Mouse (Mus musculus) limb, embryonic 14.5 days (tissue): ENCODE data around the gene Stra8. TPM values are rescaled to one million over a fixed set of nuclear protein-coding genes. Genes with fewer than 3 reads are reported as not detected.

Experiments
- ATAC-seq: fragments of 200-750 bp; cut with Nextera tagmentation; 2 replicates; pipeline ENCODE4 v1.8.0; 2017; ENCODE audit warnings: low read depth, moderate number of reproducible peaks, moderate TSS enrichment; ENCODE audit not compliant: low FRiP score
- DNase-seq: peaks from one replicate; pipeline ENCODE4 v3.0.0-alpha.2; 2015; ENCODE audit warnings: low spot score
- H3K27ac ChIP-seq: fragments of 300-500 bp; sonication (generic); replicated peaks from 2 replicates; pipeline ENCODE4 v1.5.1; 2014; ENCODE audit warnings: low read depth, mild to moderate bottlenecking, low read length, moderate library complexity, mixed read lengths
- H3K27me3 ChIP-seq: fragments of 300-500 bp; sonication (generic); 2 replicates; pipeline ENCODE4 v1.6.1; 2014; ENCODE audit warnings: low read length, mixed read lengths; ENCODE audit not compliant: control insufficient read depth, insufficient read depth
- H3K36me3 ChIP-seq: fragments of 300-500 bp; sonication (generic); 2 replicates; pipeline ENCODE4 v1.6.1; 2014; ENCODE audit warnings: mild to moderate bottlenecking, low read length, moderate library complexity, mixed read lengths; ENCODE audit not compliant: control insufficient read depth, insufficient read depth
- H3K4me1 ChIP-seq: fragments of 300-500 bp; sonication (generic); 2 replicates; pipeline ENCODE4 v1.6.1; 2014; ENCODE audit warnings: antibody characterized with exemption, low read length, mixed read lengths; ENCODE audit not compliant: control insufficient read depth, insufficient read depth
- H3K4me2 ChIP-seq: fragments of 300-500 bp; sonication (generic); replicated peaks from 2 replicates; pipeline ENCODE4 v1.6.1; 2014; ENCODE audit warnings: low read depth, mild to moderate bottlenecking, low read length, moderate library complexity; ENCODE audit not compliant: severe bottlenecking
- H3K4me3 ChIP-seq: fragments of 300-500 bp; sonication (generic); replicated peaks from 2 replicates; pipeline ENCODE4 v1.5.1; 2014; ENCODE audit warnings: low read length
- H3K9ac ChIP-seq: fragments of 300-500 bp; sonication (generic); 2 replicates; pipeline ENCODE4 v1.6.1; 2014; ENCODE audit warnings: mild to moderate bottlenecking, low read depth, low read length, moderate library complexity; ENCODE audit not compliant: severe bottlenecking
- H3K9me3 ChIP-seq: fragments of 300-500 bp; sonication (generic); 2 replicates; pipeline ENCODE4 v1.6.1; 2016; ENCODE audit warnings: low read length; ENCODE audit not compliant: control insufficient read depth
- POLR2A ChIP-seq: fragments of 200-500 bp; IDR thresholded peaks from 2 replicates; pipeline ENCODE4 v1.8.0; 2012; ENCODE audit warnings: inconsistent platforms, mild to moderate bottlenecking, moderate library complexity, borderline replicate concordance; ENCODE audit not compliant: insufficient read depth, insufficient read length; ENCODE audit errors: extremely low read depth
- WGBS: fragments of 180-500 bp; shearing (Covaris S2); extraction: QIAGEN DNeasy Blood & Tissue Kit; methylation state at CpG from one replicate; pipeline ENCODE4 v1.1.7; 2014; 5-methylcytosine and 5-hydroxymethylcytosine counted together
- polyA plus RNA-seq, 2 experiments: library from polyadenylated mRNA; depleted of rRNA in 1 of 2; stranded (reverse) in 1 of 2; unstranded in 1 of 2; fragments of >200 nt; fragmentation: Nextera tagmentation in 1 of 2; extraction: Ambion mirVana in 1 of 2; gene quantifications; 2 replicates each; pipeline versions ENCODE4 v1.2.1 to v1.2.3; 2012 to 2014

Stra8 gene
- polyA plus RNA-seq, 2 experiments = 0.05 TPM; not detected in 1

DNA sequence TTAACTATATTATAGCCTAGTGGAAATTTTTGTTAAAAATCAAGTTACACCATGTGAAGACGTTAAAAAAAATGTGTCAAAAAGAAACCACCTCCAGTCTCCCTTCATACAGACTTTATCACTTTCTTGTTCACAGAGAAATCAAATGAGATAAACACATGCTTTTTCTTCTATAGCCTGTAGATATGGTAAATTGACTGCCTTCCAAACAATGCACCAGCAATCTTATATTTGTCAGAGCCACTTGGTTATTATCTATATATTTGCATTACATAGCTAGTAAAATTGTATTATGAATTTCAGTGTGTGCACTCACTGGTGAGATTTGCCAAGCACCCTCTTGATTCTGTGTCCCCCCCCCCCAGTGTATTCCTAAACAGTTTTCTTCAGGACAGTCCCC lies 12.7 kb downstream of the Stra8 start:
- no peaks in the 10 kb centered on the region for H3K36me3 ChIP-seq
- ATAC-seq = no peak
- no peaks in the 10 kb centered on the region for H3K9me3 ChIP-seq
- no peak overlapping the region for H3K4me3 ChIP-seq
- no peaks in the 10 kb centered on the region for H3K4me1 ChIP-seq
- H3K9ac ChIP-seq = no peak overlapping the region
- no peak overlapping the region for H3K27ac ChIP-seq
- DNase-seq = no peak
- WGBS = 84% methylated on average over 1 of the region's 1 CpGs
- no peak for TF ChIP-seq POLR2A
- H3K27me3 ChIP-seq = no peaks in the 10 kb centered on the region
- no peak overlapping the region for H3K4me2 ChIP-seq

GRCm38 (mm10) chr6:34936743-34937142 lies 16.8 kb downstream of the Stra8 start:
- H3K9me3 ChIP-seq = no peaks in the 10 kb centered on the region
- ATAC-seq (no peak), DNase-seq (no peak)
- H3K27me3 ChIP-seq = no peaks in the 10 kb centered on the region
- H3K4me3 ChIP-seq = no peak overlapping the region
- WGBS = 71% methylated on average over 5 of the region's 5 CpGs
- no peak overlapping the region for H3K9ac ChIP-seq
- 0 out of 2 replicates have a peak, but pooled peaks cover 3% of the 10 kb centered on the region for H3K4me1 ChIP-seq
- no peak overlapping the region for H3K4me2 ChIP-seq
- no peak overlapping the region for H3K27ac ChIP-seq
- no peaks in the 10 kb centered on the region for H3K36me3 ChIP-seq
- no peak for TF ChIP-seq POLR2A

GRCm38 (mm10) chr6:34938280-34938928 lies 18.4 kb downstream of the Stra8 start:
- no peak for TF ChIP-seq POLR2A
- H3K4me1 ChIP-seq = 0 out of 2 replicates have a peak, but pooled peaks cover 3% of the 10 kb centered on the region
- no peaks in the 10 kb centered on the region for H3K27me3 ChIP-seq
- WGBS = 72% methylated on average over 7 of the region's 7 CpGs
- H3K9ac ChIP-seq = no peak overlapping the region
- H3K36me3 ChIP-seq = no peaks in the 10 kb centered on the region
- no peak for DNase-seq
- no peak for ATAC-seq
- no peak overlapping the region for H3K4me3 ChIP-seq
- no peak overlapping the region for H3K27ac ChIP-seq
- H3K4me2 ChIP-seq = no peak overlapping the region
- H3K9me3 ChIP-seq = no peaks in the 10 kb centered on the region

DNA sequence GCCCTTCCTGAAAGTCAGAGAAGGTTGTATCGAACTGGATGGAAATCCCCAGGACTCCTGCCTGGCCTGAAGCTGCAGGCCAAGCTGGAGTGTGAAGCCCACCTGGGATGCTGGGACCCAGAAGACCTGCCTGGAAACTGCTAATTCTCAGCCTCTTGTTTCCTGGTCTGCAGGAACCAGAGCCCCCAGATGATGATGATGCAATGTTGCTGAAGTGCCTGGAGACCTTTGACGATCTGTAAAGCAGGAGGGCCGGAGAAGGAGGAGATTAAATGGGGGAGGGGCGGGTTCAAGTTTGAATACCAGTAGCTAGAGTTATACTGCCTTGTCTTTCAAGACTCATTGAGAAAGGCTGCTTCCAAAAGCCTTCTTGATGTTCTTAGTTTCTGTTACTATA lies 19.0 kb downstream of the Stra8 start:
- 31% methylated on average over 4 of the region's 4 CpGs for WGBS

DNA sequence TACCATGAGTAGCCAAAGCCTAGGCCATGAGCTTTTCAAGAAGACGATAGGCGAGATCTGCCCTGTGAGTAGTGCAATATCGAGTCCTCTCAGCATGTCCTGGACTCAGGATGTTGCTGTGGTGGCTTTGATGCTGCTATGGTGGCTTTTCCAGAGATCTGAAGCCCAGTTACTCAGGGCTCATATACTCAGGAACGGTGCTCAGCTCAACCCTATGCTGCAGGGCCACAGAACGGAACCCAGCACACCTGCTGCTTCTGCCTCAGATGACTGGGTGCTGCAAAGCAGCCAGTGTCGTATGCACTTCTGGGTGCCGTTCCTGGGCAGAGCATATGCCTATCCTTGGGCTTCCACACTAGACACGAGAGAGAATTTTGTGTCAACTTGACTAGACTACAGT lies 19.5 kb downstream of the Stra8 start:
- Histone ChIP-seq H3K4me2 (no peak overlapping the region), H3K9me3 (no peaks in the 10 kb centered on the region), H3K9ac (no peak overlapping the region), H3K27ac (no peak overlapping the region), H3K27me3 (no peaks in the 10 kb centered on the region), H3K4me3 (no peak overlapping the region), H3K4me1 (0 out of 2 replicates have a peak, but pooled peaks cover 3% of the 10 kb centered on the region), H3K36me3 (no peaks in the 10 kb centered on the region)
- 89% methylated on average over 8 of the region's 8 CpGs for WGBS
- TF ChIP-seq POLR2A = no peak
- DNase-seq (no peak), ATAC-seq (no peak)

More for the DNA sequence above, 19.0 kb downstream of the Stra8 start:
- Histone ChIP-seq H3K4me2 (no peak overlapping the region), H3K9ac (no peak overlapping the region), H3K9me3 (no peaks in the 10 kb centered on the region), H3K36me3 (no peaks in the 10 kb centered on the region), H3K27ac (no peak overlapping the region), H3K27me3 (no peaks in the 10 kb centered on the region), H3K4me1 (0 out of 2 replicates have a peak, but pooled peaks cover 3% of the 10 kb centered on the region), H3K4me3 (no peak overlapping the region)
- DNase-seq (no peak), ATAC-seq (no peak)
- TF ChIP-seq POLR2A = no peak
